Mouse (Mus musculus): ENCODE measurements at regions not wholly inside any gene's neighbourhood (a gene's known extent, or its start where the extent isn't known, plus 50 kb on each side); places are given as distances from the start of the nearest gene placed in this dataset.
"Not testable (repeated sequence)": the region's sequence is repeated elsewhere in the genome, so short reads cannot be mapped to it uniquely, and the experiment has no call there.

DNA sequence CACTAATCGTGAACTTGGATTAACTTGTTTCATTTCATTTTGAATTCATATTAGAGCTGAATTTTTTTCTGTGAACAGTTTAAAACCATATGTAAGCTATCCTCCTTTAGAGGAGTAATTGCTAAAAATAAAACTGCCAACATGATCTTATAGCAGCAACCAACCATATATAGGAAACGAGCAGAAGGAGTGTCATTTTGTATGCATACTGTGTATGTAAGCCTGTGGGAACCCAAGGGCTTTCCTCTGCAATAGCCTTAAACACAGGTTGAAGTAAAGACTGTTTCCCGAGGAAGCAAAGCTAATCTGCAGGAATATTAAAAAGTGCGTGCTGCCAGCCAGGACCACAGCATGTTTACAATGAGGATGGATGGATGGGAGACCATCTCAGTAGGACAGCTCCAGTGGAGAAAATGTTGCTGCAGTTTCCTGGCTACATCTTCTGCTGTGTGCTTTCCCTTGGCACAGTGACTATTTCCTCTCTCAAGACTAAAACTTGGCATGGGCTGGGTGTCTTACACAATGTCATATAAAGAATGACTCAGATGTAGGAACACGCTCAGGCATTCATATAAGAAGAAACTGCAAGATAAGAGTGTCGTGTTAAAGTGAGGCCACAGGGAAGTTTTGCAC lies 244.6 kb upstream of the Tram1l1 start:
- peak; percentile 70 for ATAC-seq (ENCODE audit: insufficient number of reproducible peaks, low FRiP score, low TSS enrichment)

DNA sequence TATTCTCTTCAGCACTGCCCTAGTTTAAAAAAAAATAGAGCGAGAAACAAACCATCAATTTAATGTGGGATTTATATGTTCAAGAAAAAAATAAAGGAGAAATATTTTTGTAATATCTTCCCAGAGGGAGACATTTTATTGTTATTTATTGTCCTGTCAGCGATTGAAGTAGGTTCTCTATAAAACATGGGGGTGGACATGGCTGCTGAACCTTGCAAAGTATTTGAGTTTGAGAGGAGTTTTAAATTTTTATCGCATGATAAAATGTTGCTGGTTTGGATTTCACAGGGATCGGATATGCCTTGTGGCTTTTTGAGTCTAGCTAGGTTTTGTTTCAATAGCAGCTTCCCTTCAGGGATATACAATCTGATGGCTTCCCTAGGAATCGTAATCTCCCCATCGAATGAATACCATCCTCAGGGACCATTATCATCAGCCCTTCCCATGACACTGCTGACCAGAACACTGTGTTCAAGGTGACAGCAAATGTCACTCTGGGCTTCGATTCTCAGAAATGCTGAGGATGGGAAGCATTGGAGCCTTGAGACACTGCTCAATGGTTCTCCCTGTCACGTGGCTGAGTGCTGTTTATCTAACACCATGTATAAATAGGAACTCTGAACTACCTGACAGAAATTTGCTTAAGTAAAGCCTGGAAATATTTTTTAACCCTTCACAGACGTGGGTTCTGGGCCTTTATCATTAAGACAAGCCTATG lies 228.1 kb upstream of the Tram1l1 start:
- no peak for ATAC-seq (ENCODE audit: insufficient number of reproducible peaks, low FRiP score, low TSS enrichment)

DNA sequence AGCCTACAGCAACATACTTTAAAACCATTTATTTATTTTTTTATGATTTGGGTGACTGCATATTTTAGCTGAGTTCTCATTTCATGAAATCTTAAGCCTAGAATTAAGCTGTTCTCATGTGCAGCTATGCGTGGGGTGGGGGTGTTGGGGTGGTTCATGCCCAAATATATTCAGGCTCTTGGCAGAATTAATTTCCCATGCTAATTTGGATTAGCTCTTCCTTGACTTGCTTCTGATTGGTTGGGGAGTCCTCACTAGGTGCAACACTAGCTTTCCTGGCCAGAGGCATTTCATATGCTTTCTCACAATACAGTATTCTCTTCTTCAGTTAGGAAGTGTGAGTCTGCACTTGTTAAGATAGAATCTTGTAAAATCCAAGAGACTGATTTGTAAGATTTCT lies 206.7 kb upstream of the Tram1l1 start:
- no peak for ATAC-seq (ENCODE audit: insufficient number of reproducible peaks, low FRiP score, low TSS enrichment)

- ATAC-seq (ENCODE audit: insufficient number of reproducible peaks, low FRiP score, low TSS enrichment) = no peak
These were observed 164.4 kb upstream of the Tram1l1 start for GRCm38 (mm10) chr3:124156255-124156654.

DNA sequence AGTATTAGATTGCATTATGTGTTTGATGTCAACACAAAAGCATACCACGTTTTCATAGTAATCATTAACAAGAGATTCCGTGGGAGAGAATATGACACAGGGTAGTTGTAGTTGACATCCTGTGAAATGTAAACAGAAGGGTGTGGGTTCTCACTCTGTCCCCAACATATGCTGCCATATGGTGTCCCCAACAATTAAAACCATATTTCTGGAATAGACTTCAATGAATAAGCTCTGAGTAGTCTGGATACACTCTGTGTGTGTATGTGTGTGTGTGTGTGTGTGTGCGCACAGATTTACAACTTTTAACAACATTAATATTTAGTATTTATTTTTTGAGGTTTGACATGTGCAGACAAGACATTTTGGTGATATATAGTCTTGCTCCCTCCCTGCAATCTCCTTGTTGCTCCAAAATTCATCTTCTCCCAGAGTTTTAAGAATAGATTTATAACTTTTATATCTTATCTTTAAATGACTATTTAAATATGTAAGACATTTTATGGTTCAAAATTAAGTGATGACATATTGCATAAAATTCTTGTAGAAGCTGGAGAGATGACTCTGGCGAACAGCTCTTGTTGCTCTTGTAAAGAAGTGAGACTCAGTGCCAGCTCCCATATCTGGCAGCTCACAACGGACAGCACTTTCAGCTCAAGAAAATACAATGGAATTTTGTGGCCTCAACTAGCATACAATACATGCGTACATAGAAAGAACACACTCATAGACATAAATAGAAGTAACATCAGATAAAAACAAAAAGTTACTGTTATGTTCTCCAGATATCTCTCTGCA lies 162.6 kb upstream of the Tram1l1 start:
- peak; percentile 74 for ATAC-seq (ENCODE audit: insufficient number of reproducible peaks, low FRiP score, low TSS enrichment)

- not testable (repeated sequence) for ATAC-seq (ENCODE audit: insufficient number of reproducible peaks, low FRiP score, low TSS enrichment)
These were observed 127.3 kb upstream of the Tram1l1 start for GRCm38 (mm10) chr3:124193331-124193730.

GRCm38 (mm10) chr3:124200226-124200940 lies 120.3 kb upstream of the Tram1l1 start:
- not testable (repeated sequence) for ATAC-seq (ENCODE audit: insufficient number of reproducible peaks, low FRiP score, low TSS enrichment)

DNA sequence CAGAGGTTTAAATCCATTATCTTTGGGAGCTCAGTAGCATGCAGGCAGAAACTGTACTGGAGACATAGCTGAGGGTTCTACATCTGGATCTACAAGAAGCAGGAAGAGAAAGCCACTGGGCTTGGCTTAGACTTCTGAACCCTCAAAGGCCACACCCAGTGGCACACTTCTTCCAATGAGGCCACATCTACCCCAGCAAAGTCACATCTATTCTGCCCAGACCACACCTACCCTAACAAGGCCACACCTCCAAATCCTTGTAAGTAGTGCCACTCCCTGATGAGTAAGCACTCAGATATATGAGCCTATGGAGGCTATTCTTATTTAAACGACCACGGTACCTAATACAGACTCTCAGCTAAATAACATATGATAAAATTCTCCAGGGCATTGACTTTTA lies 103.5 kb upstream of the Tram1l1 start:
- ATAC-seq (ENCODE audit: insufficient number of reproducible peaks, low FRiP score, low TSS enrichment) = no peak

- no peak for ATAC-seq (ENCODE audit: insufficient number of reproducible peaks, low FRiP score, low TSS enrichment)
These were observed 94.7 kb upstream of the Tram1l1 start for GRCm38 (mm10) chr3:124225982-124226381.

- no peak for ATAC-seq (ENCODE audit: insufficient number of reproducible peaks, low FRiP score, low TSS enrichment)
These were observed 93.0 kb upstream of the Tram1l1 start for GRCm38 (mm10) chr3:124227701-124228100.

DNA sequence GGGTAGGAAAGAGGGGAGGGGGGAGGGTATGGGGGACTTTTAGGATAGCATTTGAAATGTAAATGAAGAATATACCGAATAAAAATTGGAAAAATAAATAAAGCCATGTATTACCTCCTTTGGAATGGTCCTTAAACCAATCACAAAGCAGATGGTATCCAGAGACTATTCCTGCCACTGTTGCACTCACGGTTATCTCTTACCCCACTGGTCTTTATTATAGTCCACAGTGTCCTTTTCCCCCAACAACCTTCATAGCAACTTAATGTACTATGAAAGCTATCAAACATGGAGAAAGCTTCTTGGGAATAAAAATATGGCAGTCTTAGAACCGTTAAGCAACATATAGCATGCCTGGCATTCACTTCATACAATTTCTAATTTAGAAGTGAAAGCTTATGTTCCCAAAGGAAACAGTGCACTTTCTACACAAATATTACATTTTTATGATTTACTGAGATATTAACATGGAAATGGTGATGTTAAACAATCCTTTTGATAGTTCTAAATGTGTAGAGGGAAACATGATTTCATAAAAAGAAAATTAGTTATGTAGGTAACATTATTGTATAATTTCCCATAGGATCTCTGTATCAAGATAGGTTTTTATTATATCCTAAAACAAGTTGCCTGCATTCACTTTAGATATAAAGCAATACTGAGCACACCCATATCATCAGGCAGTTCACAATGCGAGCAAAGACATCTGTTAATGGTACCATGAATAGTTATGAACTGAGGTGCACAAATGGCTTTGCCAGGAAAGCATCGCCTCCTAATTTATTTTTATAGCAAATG lies 79.5 kb upstream of the Tram1l1 start:
- no peak for ATAC-seq (ENCODE audit: insufficient number of reproducible peaks, low FRiP score, low TSS enrichment)

GRCm38 (mm10) chr3:124241734-124242006 lies 79.0 kb upstream of the Tram1l1 start:
- ATAC-seq (ENCODE audit: insufficient number of reproducible peaks, low FRiP score, low TSS enrichment) = no peak

DNA sequence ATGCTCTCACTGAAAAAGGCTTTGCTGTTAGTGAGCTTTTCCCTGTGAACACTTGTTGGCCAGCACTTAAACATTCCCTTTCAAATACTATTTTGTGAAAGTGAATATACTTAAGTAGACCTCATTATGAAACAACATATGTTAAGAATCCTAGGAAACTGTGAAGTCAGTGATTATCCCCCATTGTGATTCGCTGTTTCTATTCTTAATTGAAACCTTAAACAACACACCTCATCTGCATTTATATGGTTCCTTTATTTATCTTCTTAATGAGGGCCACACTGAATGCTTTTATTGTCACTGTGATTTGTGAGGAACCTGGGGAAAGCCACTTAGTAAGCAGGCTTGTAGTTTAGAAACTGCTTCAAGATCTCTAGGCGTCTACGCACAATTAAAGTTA lies 58.5 kb upstream of the Tram1l1 start:
- no peak for ATAC-seq (ENCODE audit: insufficient number of reproducible peaks, low FRiP score, low TSS enrichment)

DNA sequence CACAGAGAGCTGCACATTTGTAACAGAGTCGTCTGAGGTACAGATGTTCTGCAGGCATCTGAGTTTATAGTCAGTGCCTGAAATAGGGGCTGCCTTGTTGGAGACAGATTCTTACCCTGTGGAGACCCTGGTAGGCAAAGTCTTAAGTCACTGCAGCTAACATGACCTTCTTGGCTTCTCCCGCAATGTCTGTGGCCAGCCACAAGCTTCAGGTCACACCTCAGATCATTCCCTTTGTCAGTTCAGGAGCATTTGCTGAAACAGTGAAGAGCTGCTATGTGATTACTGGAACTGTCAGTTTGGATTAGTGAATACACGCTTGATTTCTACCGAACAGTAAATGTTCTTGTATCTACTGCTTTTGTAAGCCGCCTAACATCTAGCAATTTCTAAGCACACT lies 53.8 kb upstream of the Tram1l1 start:
- ATAC-seq (ENCODE audit: insufficient number of reproducible peaks, low FRiP score, low TSS enrichment) = peak; percentile 72

- ATAC-seq (ENCODE audit: insufficient number of reproducible peaks, low FRiP score, low TSS enrichment) = no peak
These were observed 50.1 kb upstream of the Tram1l1 start for GRCm38 (mm10) chr3:124270506-124270905.
